In the genomic region with DNA sequence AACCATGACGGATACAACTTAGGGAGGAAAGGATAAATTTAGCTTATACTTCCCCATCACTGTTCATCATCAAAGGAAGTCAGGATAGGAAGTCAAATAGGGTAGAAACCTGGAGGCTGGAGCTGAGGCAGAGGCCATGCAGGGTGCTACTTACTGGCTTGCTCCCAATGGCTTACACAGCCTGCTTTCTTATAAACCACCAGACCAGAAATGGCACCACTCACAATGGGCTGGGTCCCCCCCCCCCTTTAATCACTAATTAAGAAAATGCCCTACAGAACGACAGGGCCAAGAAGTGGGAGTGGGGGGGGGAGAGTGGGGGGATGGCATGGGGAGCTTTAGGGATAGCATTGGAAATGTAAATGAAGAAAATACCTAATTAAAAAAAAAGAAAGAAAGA, we compare ENCODE assay signal across 19 mouse cellular contexts.
"Had no signal": no experiment of that assay in that cellular context is flagged by ENCODE, and none has a peak within 500 bp of the region (broad histone marks: within the 10 kb centered on the region; RNA-seq: fewer than 3 reads in every experiment).

No protein-coding gene starts in this region.

- H3K27ac ChIP-seq: kidney, postnatal 0 days; layer of hippocampus, adult 2 months; limb, embryonic 10.5 days; limb, embryonic 13.5 days; liver, embryonic 12.5 days; liver, embryonic 15.5 days; lung, embryonic 15.5 days had no signal

- ATAC-seq: liver, embryonic 12.5 days had no signal

- H3K27me3 ChIP-seq: limb, embryonic 13.5 days; liver, embryonic 12.5 days; liver, embryonic 15.5 days; lung, embryonic 15.5 days had no signal

- H3K9me3 ChIP-seq: limb, embryonic 10.5 days; limb, embryonic 13.5 days; liver, embryonic 12.5 days; liver, embryonic 15.5 days; lung, embryonic 15.5 days; megakaryocyte, embryonic 14.5 days had no signal

- H3K4me2 ChIP-seq: limb, embryonic 13.5 days; liver, embryonic 12.5 days; liver, embryonic 15.5 days; lung, embryonic 15.5 days; midbrain, embryonic 11.5 days had no signal

- H3K4me3 ChIP-seq: layer of hippocampus, adult 2 months; limb, embryonic 10.5 days; limb, embryonic 13.5 days; liver, embryonic 12.5 days; liver, embryonic 15.5 days; lung, embryonic 15.5 days; megakaryocyte, embryonic 14.5 days had no signal

- H3K9ac ChIP-seq: limb, embryonic 13.5 days; liver, embryonic 12.5 days; liver, embryonic 15.5 days; lung, embryonic 15.5 days had no signal

- DNase-seq: kidney, postnatal 25 days; layer of hippocampus, adult 9-11 months; liver; lung, adult 18-20 months; lung, postnatal 10 days; lung, postnatal 36 days; midbrain, embryonic 14.5 days; thymus, adult 18-20 months; thymus, postnatal 14 days; thymus, postnatal 4 days had no signal

- H3K4me1 ChIP-seq: limb, embryonic 10.5 days; limb, embryonic 13.5 days; liver, embryonic 12.5 days; liver, embryonic 15.5 days; lung, embryonic 15.5 days; megakaryocyte, embryonic 14.5 days had no signal

- H3K36me3 ChIP-seq: limb, embryonic 10.5 days; limb, embryonic 13.5 days; liver, embryonic 12.5 days; liver, embryonic 15.5 days; lung, embryonic 15.5 days had no signal
